Mouse (Mus musculus): ENCODE measurements around the gene Cdc40.

DNA sequence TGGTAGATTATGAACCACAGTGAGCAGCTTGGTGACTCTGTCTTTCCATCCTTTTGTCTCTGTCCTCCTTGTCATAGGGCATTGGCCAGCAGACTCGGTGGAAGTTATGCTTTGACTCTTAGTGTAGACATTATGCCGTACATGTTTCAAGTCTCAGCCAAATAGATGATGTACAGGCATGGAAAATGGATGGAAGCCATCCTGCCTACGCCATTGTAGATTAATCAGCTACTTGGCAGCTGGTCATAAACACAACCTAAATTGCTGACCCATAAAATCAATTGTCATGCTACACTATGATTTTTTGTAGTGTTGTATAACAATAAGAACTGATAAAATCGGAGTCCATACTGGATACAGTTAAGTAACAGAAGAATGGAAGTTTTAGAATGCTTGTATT, 18.7 kb upstream of the Cdc40 start:
- no peak for TF ChIP-seq CTCF (IDR thresholded peaks at IDR 0.05; ENCODE audit: extremely low read depth, insufficient read length, insufficient replicate concordance, low read depth, low read length)
- TF ChIP-seq POLR2A (IDR thresholded peaks at IDR 0.05; ENCODE audit: low read depth, low read length) = no peak
